Mouse (Mus musculus) ovary, postnatal 10 days (tissue): ENCODE results near the gene Hsp90b1.
"Not testable (repeated sequence)": the region's sequence is repeated elsewhere in the genome, so short reads cannot be mapped to it uniquely, and the experiment has no call there.

Source experiments
- DNase-seq: peaks from one replicate; pipeline ENCODE4 v3.0.0; 2022; ENCODE audit warnings: low spot score

Gene Hsp90b1

DNA sequence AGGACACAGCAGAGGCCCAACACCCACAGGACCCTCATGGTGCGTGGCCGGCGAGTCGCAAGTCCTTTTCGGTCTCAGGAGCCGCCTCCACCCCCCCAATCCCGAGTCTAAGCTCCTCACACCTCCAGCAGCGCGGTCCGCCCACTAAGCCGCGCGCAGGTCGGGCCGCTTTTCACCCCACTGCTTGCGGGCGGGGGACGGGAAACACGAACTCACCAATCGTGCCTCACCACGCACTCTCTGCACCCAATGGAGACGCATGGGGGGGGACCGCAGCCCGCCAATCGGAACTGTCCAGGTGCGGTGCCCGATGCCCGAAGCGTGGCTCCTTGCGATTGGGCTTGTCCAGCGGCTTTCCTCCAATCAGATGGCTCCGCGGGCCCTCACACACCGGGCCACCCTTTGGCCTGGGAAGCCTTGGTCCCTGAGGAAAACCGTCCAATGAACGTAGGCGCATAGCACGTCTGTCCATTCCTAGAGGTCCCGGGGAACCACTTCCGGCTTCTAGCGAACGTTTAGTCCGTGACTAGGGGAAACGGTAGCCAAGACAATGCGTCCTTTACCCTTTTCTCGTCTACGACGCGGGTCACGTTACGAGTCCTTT is at the start of gene Hsp90b1, which contains the start of gene Ttc41:
Gene Hsp90b1, minus strand, starts transcription at position 192 of the 604 bp plus-strand sequence.
Gene Ttc41, plus strand, starts transcription at position 494 of the 604 bp plus-strand sequence.
- DNase-seq: peak; percentile 93

- DNase-seq: no peak
Measured at GRCm38 (mm10) chr10:86744306-86744705, 39.0 kb upstream of the Hsp90b1 start.

DNA sequence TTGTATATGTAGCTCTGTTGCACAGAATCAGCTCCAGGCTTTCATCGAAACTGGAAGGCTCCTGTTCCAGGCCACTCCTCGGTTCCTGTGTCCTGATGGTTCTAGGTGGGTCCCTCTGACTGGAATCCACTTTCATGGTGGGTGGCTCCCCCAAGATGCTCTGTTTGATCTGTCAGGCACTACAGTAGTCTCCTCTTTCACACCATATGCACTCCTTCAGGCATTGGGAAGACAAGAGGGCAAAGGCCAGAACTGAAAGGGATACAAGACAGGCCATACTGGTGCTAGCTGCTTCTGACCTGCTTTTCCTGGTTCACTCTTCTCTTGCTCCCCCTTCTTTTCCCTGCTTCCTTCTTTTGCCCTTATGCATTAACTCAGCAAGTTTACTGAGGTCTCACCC is 37.6 kb upstream of the Hsp90b1 start:
- DNase-seq: no peak

DNA sequence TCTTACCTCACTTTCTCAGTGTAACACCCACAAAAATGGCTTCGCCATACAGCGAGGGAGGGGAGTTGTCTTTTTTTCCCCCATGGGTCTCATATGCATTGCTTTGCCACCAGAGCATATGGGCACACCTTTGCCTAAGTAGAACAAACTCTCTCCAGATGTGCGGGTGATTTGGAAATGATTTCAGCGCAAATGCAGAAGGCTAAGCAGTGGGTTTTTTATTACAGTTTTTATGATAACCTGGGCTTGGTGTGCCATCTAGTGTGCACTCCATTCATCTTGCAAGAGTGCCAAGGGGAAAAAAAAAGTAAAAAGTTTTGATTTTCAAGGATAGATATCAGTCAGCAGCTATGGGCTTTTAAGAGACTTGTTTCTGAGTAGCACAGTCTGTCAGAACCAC is 29.7 kb upstream of the Hsp90b1 start:
- no peak for DNase-seq

DNA sequence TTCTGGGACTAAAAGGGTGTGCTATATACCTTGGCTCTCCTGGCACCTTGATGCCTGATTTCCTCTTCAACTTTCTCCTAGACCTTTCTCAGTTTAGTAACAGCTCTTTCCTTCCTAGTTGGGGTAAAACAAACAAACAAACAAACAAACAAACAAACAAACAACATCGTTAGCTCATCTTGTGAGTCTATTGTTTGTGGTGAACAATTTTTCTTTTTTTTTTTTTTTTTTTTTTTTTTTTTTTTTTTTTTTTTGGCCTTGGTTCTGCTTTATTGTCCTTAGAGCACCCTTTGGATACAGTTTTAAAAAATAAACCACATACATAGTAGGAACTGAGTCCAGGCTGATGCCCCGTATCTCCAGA is 26.2 kb upstream of the Hsp90b1 start:
- DNase-seq: no peak

DNA sequence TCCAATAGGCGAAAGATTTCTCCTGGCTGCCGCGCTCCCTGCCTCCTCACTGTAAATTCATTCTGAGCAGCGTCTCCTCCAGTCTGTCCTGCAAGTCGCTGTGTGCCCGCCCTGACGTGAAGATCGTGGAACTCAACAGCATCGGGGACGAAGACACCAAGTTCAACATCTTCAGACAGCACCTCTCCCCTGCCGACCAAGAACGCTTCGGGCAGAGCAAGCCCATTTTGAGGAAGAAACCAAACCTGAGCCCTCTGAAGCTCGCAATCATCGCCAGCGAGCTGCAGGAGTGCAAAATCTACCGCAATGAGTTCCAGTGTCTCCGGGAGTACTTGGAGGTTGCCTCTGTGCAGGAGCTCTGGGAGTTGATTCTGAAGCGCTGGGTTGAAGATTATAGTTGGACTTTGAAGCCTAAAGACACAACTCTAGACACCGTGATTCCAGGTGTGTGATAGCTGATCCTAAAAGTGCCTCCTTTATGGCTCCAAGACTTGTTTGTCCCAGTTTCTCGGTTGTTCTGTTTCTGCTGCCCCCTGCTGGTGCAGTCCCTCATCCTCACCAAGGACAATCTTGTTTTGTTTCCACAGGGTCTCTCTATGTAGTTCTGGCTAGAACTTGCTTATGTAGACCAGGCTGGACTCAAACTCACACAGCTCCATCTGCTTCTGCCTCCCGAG is 25.7 kb upstream of the Hsp90b1 start:
- peak; percentile 75 for DNase-seq

DNA sequence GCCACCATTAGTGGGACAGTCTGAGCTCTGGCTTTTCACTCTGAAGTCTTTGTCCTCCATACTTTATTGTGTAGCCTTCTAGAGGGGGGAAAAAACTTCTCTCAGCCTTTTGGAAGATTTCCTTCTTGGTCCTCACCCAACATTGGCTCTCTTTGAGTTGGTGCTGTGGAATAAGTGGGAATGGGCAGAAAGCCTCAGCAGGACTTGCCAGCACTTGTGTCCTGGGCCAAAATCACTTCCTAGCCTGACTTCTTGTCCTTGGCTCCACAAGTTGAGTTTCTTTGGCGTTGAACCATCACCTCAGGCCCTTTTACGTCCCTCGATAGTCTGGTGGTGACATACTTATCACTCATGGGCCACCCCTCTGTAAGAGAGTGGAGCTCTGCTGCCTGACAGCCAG is 22.9 kb upstream of the Hsp90b1 start:
- DNase-seq: no peak

DNA sequence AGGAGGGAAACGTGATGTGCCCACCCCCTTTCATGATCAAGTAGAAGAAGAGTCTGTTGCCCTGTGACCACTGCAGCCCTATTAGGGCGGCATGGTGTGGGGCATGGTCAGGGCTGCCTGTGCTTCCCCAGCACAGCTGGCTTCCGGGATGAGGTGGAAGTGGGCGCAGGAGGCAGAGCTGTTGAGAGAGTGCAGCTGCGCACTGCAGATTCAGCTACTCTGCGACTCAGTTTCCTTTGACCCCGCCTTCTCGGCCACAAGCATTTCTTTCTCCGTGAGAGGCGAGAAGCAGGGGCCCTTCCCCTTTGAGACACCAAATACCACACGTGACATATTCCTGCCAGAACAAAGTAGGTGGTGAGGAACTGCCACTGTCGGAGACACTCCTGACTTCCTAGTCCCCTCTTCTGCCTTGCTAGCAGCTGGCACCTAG is 22.3 kb upstream of the Hsp90b1 start:
- DNase-seq: no peak

DNA sequence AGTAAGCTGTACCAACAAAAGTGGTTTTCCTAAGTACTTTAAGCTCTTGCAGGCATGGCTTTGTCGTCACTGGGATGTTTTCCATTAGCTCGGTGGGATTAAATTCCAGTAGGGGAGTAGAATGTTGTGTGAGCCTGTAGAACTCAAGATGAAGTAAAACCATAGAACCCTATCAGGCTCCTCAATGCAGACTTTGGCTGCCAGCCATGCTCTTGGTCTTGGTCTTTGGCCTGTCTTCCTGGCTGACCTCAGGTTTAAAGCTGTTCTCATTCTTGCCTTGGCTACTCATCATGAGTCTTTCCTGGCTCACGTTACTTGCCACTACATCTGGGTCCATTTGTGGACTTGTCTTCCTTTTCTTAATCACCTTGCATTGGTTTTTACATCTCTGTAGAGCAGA is 6.8 kb upstream of the Hsp90b1 start:
- no peak for DNase-seq

GRCm38 (mm10) chr10:86707134-86707533 is 1.8 kb upstream of the Hsp90b1 start:
- DNase-seq: no peak

DNA sequence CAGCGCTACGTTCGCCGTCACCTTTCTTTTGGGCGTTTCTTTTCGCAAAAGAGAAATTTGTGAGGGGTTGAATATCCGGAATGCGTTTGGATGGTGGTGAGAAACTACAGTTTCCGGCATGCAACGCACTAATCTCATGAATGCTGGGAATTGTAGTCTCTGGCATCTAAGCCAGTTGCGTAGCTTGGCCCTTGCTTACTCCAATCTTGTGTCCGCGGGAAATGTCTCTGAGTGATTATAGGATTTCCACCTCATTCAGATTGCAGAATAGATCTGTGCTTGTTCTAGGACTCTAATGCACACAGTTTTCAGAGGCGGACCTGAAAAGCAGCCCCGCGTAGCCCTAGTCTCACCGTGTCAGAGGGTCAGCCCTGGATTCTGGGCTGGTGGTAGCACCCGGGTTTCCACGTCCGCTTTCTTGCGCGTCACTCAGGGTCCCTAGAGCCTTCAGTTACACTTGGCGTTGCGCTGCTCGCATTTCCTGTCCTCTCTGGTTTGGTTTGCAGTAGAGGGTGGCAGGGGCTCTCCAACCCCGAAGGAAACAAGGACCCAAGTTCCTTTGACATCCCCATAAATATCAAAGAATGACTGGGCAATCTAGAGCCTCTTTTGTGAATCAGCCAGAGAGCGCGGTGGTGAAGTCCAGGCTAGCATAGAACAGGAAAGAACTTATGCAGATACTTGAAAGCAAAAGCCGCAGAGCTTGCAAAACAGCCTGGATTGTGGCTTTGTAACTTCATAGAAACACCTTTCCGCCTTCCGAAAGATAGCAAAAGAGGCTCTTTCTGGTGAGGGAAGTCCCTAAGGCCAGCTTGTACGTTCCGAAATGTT is 828 bp upstream of the Hsp90b1 start:
- DNase-seq: peak; percentile 66

DNA sequence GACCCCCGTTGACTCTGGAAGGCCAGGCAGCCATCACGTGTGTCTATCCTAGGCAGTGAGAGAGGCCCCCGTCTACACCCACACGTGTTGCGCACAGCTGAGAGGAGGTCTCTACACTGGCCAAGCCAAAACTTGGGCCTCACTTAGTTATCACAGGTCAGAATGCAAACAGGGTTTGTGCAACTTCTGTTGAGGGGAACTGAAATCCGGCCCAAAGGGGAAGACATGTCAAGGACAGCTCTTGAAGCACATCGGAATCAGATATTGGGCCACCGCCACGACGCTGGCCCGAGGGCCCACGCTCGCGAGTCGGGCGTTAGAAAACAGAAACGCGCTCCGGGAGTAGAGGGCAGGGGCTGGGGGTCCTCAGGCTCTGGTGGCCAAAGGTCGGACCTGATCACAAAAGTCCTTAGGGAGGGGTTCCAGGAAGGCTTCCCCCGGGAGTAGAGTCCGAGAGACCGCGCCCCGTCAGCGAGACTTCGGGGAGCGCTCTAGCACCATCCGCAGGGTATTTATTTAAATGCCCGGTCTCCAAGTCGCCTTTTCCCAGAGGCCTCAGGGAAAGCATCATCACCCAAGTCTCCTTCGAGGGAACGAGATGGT is 619 bp downstream of the Hsp90b1 start:
- peak; percentile 6 for DNase-seq

DNA sequence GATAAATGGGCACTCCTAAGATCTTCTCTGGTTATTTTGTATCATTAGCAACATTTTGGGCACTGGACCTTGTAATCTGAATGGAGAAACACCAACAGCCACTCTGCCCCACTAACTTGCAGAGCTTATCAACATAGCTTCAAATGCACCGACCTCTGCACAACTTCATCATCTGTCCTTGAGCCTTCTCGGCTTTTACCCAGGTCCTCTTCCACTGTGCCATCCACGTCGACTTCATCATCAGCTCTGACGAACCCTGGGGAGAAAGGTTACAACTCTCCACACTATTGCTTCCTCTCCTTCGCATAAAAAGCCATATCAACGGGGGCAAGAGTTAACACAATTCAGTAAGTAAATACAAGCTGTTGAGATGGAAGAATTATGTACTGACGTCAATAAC is 1.2 kb downstream of the Hsp90b1 start:
- no peak for DNase-seq

- no peak for DNase-seq
Measured at GRCm38 (mm10) chr10:86703375-86703774, 1.9 kb downstream of the Hsp90b1 start.

DNA sequence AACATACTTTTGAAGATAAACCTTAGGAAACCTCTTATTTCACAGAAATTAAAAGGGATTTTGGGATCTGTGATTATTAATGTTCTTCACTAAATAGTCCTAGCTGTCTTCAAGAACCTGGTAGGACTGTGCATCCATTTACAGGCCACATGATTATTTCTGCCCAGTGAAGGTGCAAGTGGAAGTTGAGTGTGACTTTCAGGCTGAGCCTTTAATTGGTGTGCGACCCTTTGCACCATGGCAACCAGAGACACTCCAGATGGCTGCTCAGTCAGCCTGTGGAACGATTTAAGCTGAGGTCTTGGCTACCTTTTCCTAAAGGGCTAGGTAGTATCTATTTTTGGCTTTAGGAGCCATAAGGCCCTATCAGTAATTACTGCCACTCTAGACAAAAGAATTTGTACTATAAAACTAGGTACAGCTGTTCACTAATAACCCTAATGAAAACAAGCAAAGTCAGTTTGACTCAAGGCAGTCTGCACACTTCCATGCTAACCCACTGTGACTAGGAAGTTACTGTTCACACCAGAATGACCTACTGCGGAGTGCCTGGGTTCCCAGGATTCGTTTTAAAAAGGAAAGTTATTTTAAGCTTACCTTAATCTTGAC is 2.9 kb downstream of the Hsp90b1 start:
- no peak for DNase-seq

DNA sequence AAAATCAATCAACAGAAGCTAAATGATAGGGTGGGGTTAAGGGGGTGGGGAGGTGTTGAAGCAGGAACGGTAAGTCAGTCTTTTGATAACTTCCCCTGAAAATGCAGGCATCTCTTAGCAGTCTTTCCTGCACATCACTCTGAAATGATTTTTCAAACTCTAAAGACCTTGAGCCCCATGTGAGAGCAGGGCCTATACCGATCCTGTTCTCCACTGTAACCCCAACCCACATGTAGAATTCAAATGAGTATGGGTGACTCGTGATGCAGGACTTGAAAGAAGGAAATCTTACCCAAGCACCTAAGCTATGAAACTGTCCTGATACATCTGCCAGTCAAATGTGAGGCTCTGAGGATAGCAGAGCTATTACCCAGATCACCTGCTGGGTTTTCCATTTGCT is 4.3 kb downstream of the Hsp90b1 start:
- no peak for DNase-seq

GRCm38 (mm10) chr10:86700251-86700650 is 5.1 kb downstream of the Hsp90b1 start:
- no peak for DNase-seq

GRCm38 (mm10) chr10:86686017-86686360 is 19.3 kb downstream of the Hsp90b1 start:
- DNase-seq: not testable (repeated sequence)

DNA sequence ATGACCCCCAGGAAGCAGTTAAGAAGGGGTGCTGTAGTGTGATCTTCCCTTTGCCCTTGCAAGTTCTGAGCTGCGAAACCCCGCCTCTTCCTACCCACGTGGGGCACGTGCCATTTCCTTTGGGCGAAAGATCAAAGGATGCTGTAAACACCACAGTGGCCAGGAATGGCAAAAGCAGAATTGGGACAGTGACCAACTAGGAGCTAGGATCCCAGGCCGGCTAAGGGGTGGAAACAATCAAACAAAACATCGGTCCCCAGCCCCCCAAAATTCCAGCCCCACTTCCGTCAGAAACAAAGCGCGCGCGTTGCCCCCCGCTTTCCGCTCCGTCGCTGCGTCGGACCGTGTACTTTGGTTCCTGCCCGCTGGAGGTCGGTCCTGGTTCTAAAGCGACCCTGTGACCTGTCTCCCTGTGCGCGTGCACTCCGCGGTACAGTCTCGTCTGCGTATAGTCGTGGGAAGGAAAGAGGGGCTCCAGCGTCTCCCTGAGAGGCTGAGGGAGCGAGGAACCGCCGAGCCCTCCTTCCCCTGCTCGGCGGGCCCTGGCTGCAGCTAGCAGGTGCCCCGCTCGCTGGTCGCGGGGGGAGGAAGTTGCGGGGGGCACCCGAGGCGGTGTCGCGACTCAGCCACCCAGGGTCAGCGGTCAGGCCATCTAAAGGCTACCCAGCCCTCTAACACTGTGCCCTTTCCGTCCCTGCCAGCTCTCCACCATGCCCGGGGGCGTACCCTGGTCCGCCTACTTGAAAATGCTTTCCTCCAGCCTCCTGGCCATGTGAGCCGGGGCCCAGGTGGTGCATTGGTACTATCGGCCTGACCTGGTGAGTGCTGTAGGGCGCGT is 19.9 kb downstream of the Hsp90b1 start:
- peak; percentile 63 for DNase-seq

- not testable (repeated sequence) for DNase-seq
Measured at GRCm38 (mm10) chr10:86684797-86685178, 20.5 kb downstream of the Hsp90b1 start.

GRCm38 (mm10) chr10:86670550-86670949 is 34.8 kb downstream of the Hsp90b1 start:
- not testable (repeated sequence) for DNase-seq
